Mouse (Mus musculus) heart, postnatal 0 days (tissue): ENCODE measurements around the gene Lca5. TPM values are rescaled to one million over a fixed set of nuclear protein-coding genes. Genes with fewer than 3 reads are reported as not detected.

ENCODE experiments used
- ATAC-seq: fragments of 200-750 bp; cut with Nextera tagmentation; 2 replicates; pipeline ENCODE4 v1.8.0; 2017; ENCODE audit warnings: low read depth, moderate number of reproducible peaks, moderate library complexity; ENCODE audit not compliant: insufficient read depth
- DNase-seq: peaks from one replicate; pipeline ENCODE4 v3.0.0-alpha.2; 2016; ENCODE audit warnings: low spot score
- H3K27ac ChIP-seq: fragments of 300-500 bp; sonication (generic); 2 replicates; pipeline ENCODE4 v1.5.1; 2014; ENCODE audit warnings: low read depth, mild to moderate bottlenecking
- H3K27me3 ChIP-seq: fragments of 300-500 bp; sonication (generic); 2 replicates; pipeline ENCODE4 v1.6.1; 2014; ENCODE audit warnings: low read length, mixed read lengths; ENCODE audit not compliant: control insufficient read depth, insufficient read depth
- H3K36me3 ChIP-seq: fragments of 300-500 bp; sonication (generic); replicated peaks from 2 replicates; pipeline ENCODE4 v1.6.1; 2014; ENCODE audit warnings: low read length, mixed read lengths; ENCODE audit not compliant: control insufficient read depth, insufficient read depth
- H3K4me1 ChIP-seq: fragments of 300-500 bp; sonication (generic); 2 replicates; pipeline ENCODE4 v1.6.1; 2014; ENCODE audit warnings: antibody characterized with exemption; ENCODE audit not compliant: control insufficient read depth, insufficient read depth
- H3K4me2 ChIP-seq: fragments of 300-500 bp; sonication (generic); 2 replicates; pipeline ENCODE4 v1.6.1; 2014; ENCODE audit warnings: low read depth, mild to moderate bottlenecking, low read length, moderate library complexity
- H3K4me3 ChIP-seq: fragments of 300-500 bp; sonication (generic); 2 replicates; pipeline ENCODE4 v1.5.1; 2014; ENCODE audit warnings: low read depth, low read length
- H3K9ac ChIP-seq: fragments of 300-500 bp; sonication (generic); replicated peaks from 2 replicates; pipeline ENCODE4 v1.6.1; 2014; ENCODE audit warnings: low read depth, low read length, mixed read lengths
- H3K9me3 ChIP-seq: fragments of 300-500 bp; sonication (generic); replicated peaks from 2 replicates; pipeline ENCODE4 v1.6.1; 2016; ENCODE audit warnings: low read length; ENCODE audit not compliant: control insufficient read depth
- CTCF ChIP-seq: IDR thresholded peaks from 2 replicates; pipeline ENCODE4 v1.5.1; 2016; ENCODE audit warnings: antibody characterized with exemption, control low read depth, low read depth
- EP300 ChIP-seq: IDR thresholded peaks from 2 replicates; pipeline ENCODE4 v1.6.1; 2016; ENCODE audit warnings: antibody characterized with exemption, low read depth
- WGBS: fragments of 180-500 bp; shearing (Covaris S2); extraction: QIAGEN DNeasy Blood & Tissue Kit; methylation state at CpG from one replicate; pipeline ENCODE4 v1.1.7; 2014; 5-methylcytosine and 5-hydroxymethylcytosine counted together
- polyA plus RNA-seq: library from polyadenylated mRNA; unstranded; fragments of >200 nt; fragmentation: Nextera tagmentation; extraction: Ambion mirVana; gene quantifications from 2 replicates; pipeline ENCODE4 v1.2.1, GENCODE M21; 2015
- total RNA-seq: library from RNA; depleted of rRNA; stranded (reverse); fragments of >200 nt; gene quantifications from 2 replicates; pipeline ENCODE4 v1.2.3, GENCODE M21; 2014; ENCODE audit warnings: low replicate concordance

Lca5 gene
- total and polyA plus RNA-seq, 2 experiments from 2014 or later = 0.50 to 4.2 TPM

DNA sequence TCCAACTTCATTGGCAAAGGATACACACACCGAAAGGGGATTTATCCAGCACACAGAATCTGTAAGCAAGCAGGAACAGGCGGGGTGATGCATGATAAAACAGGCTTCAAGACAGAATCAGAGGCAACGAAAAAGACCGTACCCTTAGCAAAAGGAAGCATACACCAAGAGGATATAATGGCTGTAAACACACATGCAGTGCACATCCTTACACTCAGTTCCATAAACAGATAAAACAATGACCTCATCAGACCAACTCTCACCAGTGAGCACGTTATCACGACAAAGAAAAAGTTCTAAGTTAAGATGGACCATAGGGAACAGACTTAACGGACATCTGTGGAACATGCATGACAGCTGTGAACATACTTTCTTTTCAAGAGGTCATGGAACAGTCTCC is 35.8 kb downstream of the Lca5 start:
- no peaks in the 10 kb centered on the region for H3K9me3 ChIP-seq
- H3K4me1 ChIP-seq = no peaks in the 10 kb centered on the region
- H3K27ac ChIP-seq = no peak overlapping the region
- DNase-seq = no peak
- no peak overlapping the region for H3K4me3 ChIP-seq
- H3K36me3 ChIP-seq = no peaks in the 10 kb centered on the region
- H3K9ac ChIP-seq = no peak overlapping the region
- no peak overlapping the region for H3K4me2 ChIP-seq
- no peak for ATAC-seq
- TF ChIP-seq CTCF (no peak), EP300 (no peak)
- 55% methylated on average over 7 of the region's 7 CpGs for WGBS
- no peaks in the 10 kb centered on the region for H3K27me3 ChIP-seq

DNA sequence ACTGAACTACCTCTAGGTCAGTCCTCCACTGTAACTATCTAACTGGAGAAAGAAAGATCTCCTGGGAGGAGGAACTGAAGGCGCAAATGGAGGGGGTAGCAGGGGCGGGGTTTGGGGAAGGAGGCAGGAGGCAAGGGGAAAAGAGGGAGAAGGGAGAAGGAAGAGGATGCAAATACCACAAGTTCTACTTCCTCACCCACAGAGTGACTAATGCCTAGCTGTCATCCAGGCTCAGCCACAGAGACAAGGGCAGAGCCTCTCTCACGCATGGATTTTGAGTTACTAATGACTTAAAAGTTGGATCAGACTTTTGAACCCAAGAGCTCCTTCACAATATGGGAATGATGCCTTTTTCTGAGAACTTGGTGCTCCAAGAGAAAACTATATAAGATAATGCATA is 40.1 kb downstream of the Lca5 start:
- H3K27me3 ChIP-seq = no peaks in the 10 kb centered on the region
- no peak for DNase-seq
- H3K4me1 ChIP-seq = no peaks in the 10 kb centered on the region
- no peak overlapping the region for H3K4me3 ChIP-seq
- WGBS = 52% methylated on average over 3 of the region's 3 CpGs
- no peak overlapping the region for H3K27ac ChIP-seq
- ATAC-seq = no peak
- no peaks in the 10 kb centered on the region for H3K9me3 ChIP-seq
- H3K36me3 ChIP-seq = peaks cover 7% of the 10 kb centered on the region; the same call in 1 of the 2 replicates
- H3K9ac ChIP-seq = no peak overlapping the region
- no peak for TF ChIP-seq CTCF
- TF ChIP-seq EP300 = no peak
- H3K4me2 ChIP-seq = no peak overlapping the region

DNA sequence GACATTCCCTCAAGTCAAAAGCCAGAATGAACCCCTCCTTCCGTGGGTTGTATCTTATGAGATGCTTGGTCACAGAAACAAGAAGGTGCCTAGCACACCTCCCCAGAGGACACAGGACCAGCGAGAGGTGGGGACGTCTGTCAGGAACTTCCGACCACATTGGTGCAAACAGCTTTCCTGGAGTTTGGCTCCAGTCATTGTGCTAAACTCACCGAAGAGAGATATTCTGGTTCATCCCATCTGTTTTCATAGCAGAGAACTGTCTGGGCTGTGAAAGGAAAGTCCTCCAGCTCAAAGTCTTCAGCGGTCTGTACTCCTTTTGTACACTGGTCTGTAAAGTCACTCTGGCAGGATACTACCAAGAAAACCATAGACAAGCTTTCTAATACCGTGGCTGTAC is 41.5 kb downstream of the Lca5 start:
- Histone ChIP-seq H3K9me3 (no peaks in the 10 kb centered on the region), H3K9ac (no peak overlapping the region), H3K27ac (no peak overlapping the region), H3K4me3 (no peak overlapping the region), H3K4me1 (no peaks in the 10 kb centered on the region), H3K4me2 (no peak overlapping the region), H3K36me3 (peaks cover 17% of the 10 kb centered on the region; the same call in 1 of the 2 replicates), H3K27me3 (no peaks in the 10 kb centered on the region)
- TF ChIP-seq CTCF = no peak
- 88% methylated on average over 7 of the region's 7 CpGs for WGBS
- ATAC-seq = no peak
- DNase-seq = no peak

DNA sequence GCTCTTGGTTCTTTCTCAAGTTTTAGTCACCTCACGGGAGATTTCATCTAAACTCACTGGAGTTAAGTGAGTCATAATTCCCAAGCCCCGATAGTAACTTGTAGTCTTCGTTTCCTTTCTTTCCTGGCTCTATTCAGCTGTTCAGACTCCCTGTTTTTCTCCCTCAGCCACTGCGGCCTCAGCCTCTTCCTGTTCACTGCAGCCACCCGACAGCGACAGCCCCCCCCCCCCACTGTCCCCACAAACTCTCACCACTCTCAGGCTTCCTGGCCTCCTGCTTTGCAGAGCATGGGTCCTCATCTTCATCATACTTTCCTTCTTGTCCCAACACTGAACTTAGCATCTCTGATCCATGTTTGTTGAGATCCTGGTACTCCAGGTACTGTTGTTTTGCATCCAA is 42.7 kb downstream of the Lca5 start:
- 55% methylated on average over 6 of the region's 6 CpGs for WGBS
- Histone ChIP-seq H3K27me3 (no peaks in the 10 kb centered on the region), H3K27ac (no peak overlapping the region), H3K9me3 (no peaks in the 10 kb centered on the region), H3K9ac (no peak overlapping the region), H3K4me1 (no peaks in the 10 kb centered on the region), H3K4me3 (no peak overlapping the region), H3K4me2 (no peak overlapping the region), H3K36me3 (peaks cover 19% of the 10 kb centered on the region; the same call in 1 of the 2 replicates)
- ATAC-seq (no peak), DNase-seq (peak; percentile 21)
- TF ChIP-seq EP300 (no peak), CTCF (no peak)

DNA sequence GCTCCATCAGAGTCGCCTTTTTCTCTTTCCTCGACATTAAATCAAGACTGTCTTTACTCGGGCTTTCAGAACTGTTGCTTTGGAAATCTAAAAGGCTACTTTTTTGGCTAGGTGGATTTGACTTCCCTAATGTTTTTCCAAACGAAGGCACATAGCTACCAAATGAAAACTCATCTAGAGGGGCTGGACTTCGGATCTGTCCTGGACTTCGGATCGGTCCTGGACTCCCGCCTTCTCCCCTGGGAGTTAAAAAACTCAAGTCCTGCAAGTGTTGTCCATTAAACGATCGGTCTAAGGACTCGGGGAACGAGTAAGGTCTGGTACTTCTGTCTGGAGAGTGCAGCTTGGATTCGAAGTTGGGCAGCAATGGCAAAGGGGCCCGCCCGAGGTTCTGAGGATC is 45.5 kb downstream of the Lca5 start:
- no peak for TF ChIP-seq EP300
- no peak for TF ChIP-seq CTCF
- H3K4me2 ChIP-seq = no peak overlapping the region
- ATAC-seq (no peak), DNase-seq (no peak)
- 85% methylated on average over 15 of the region's 15 CpGs for WGBS
- H3K27ac ChIP-seq = no peak overlapping the region
- H3K27me3 ChIP-seq = no peaks in the 10 kb centered on the region
- no peaks in the 10 kb centered on the region for H3K4me1 ChIP-seq
- H3K4me3 ChIP-seq = no peak overlapping the region
- no peaks in the 10 kb centered on the region for H3K9me3 ChIP-seq
- H3K36me3 ChIP-seq = peaks cover 19% of the 10 kb centered on the region; the same call in 1 of the 2 replicates
- H3K9ac ChIP-seq = no peak overlapping the region

DNA sequence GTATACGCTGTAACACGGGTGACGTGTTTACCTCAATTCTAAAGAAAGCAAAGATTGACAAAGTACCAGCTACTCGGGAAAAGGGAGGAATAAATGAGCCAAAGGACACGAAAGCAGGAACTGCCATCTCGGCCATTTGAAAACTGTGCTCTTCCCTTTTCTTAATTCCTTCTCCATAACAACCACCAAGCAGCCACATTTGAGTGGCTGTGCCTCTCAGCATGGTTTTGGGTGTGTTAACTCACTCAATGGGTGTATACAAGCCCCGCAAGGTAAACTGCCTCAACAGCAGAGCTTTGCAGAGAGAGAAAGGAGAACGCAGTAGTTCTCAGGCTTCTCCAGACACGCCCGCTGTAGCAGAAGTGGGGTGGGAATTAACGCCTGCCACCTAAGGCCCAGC is 48.9 kb downstream of the Lca5 start:
- Histone ChIP-seq H3K4me2 (no peak overlapping the region), H3K4me3 (no peak overlapping the region), H3K27me3 (no peaks in the 10 kb centered on the region), H3K9me3 (no peaks in the 10 kb centered on the region), H3K36me3 (peaks cover 13% of the 10 kb centered on the region; the same call in 1 of the 2 replicates), H3K9ac (no peak overlapping the region), H3K4me1 (no peaks in the 10 kb centered on the region), H3K27ac (no peak overlapping the region)
- 87% methylated on average over 11 of the region's 11 CpGs for WGBS
- no peak for TF ChIP-seq EP300
- no peak for TF ChIP-seq CTCF
- ATAC-seq (no peak), DNase-seq (no peak)
